Mouse (Mus musculus) heart, embryonic 12.5 days (tissue): ENCODE measurements around the gene Rnf5. TPM values are rescaled to one million over a fixed set of nuclear protein-coding genes. Genes with fewer than 3 reads are reported as not detected.
A peak's percentile ranks its signal among the peaks of the same experiment; 100 is the strongest.

Experiments used
- ATAC-seq: fragments of 200-750 bp; cut with Nextera tagmentation; 2 replicates; pipeline ENCODE4 v1.8.0; 2017; ENCODE audit warnings: moderate TSS enrichment, moderate library complexity; ENCODE audit not compliant: insufficient number of reproducible peaks, low FRiP score
- H3K27ac ChIP-seq: fragments of 300-500 bp; sonication (generic); 2 replicates; pipeline ENCODE4 v1.5.1; 2016; ENCODE audit warnings: mild to moderate bottlenecking, moderate library complexity; ENCODE audit not compliant: poor library complexity, severe bottlenecking
- H3K27me3 ChIP-seq: fragments of 300-500 bp; sonication (generic); replicated peaks from 2 replicates; pipeline ENCODE4 v1.6.1; 2016; ENCODE audit warnings: mild to moderate bottlenecking, moderate library complexity
- H3K36me3 ChIP-seq: fragments of 300-500 bp; sonication (generic); 2 replicates; pipeline ENCODE4 v1.6.1; 2016; ENCODE audit warnings: mild to moderate bottlenecking, moderate library complexity
- H3K4me1 ChIP-seq: fragments of 300-500 bp; sonication (generic); replicated peaks from 2 replicates; pipeline ENCODE4 v1.6.1; 2016; ENCODE audit warnings: mild to moderate bottlenecking
- H3K4me2 ChIP-seq: fragments of 300-500 bp; sonication (generic); 2 replicates; pipeline ENCODE4 v1.6.1; 2016; ENCODE audit warnings: mild to moderate bottlenecking, moderate library complexity
- H3K4me3 ChIP-seq: fragments of 300-500 bp; sonication (generic); 2 replicates; pipeline ENCODE4 v1.5.1; 2016; ENCODE audit warnings: mild to moderate bottlenecking
- H3K9ac ChIP-seq: fragments of 300-500 bp; sonication (generic); 2 replicates; pipeline ENCODE4 v1.6.1; 2016; ENCODE audit warnings: mild to moderate bottlenecking, moderate library complexity
- H3K9me3 ChIP-seq: fragments of 300-500 bp; sonication (generic); replicated peaks from 2 replicates; pipeline ENCODE4 v1.6.1; 2016; ENCODE audit warnings: mild to moderate bottlenecking, moderate library complexity
- WGBS: fragments of 180-500 bp; shearing (Covaris S2); methylation state at CpG from one replicate; pipeline ENCODE4 v1.1.7; 2016; 5-methylcytosine and 5-hydroxymethylcytosine counted together
- polyA plus RNA-seq: library from polyadenylated mRNA; unstranded; fragments of >200 nt; fragmentation: Nextera tagmentation; extraction: Ambion mirVana; gene quantifications from 2 replicates; pipeline ENCODE4 v1.2.1, GENCODE M21; 2016

Gene Rnf5
- polyA plus RNA-seq, 1 experiment from 2014 or later, result 123 TPM

GRCm38 (mm10) chr17:34631647-34632046 is 28.2 kb upstream of the Rnf5 start:
- WGBS, result 7% methylated on average over 12 of the region's 12 CpGs
- Histone ChIP-seq H3K9ac (peak overlapping the region; percentile 61; the same call in 1 of the 2 replicates), H3K27me3 (peaks cover 57% of the 10 kb centered on the region)

GRCm38 (mm10) chr17:34630761-34631301 is 27.3 kb upstream of the Rnf5 start:
- H3K27me3 ChIP-seq, result peaks cover 57% of the 10 kb centered on the region
- peak overlapping the region; percentile 57 for H3K4me2 ChIP-seq
- no peaks in the 10 kb centered on the region for H3K9me3 ChIP-seq
- peak overlapping the region; percentile 12; the same call in 1 of the 2 replicates for H3K9ac ChIP-seq
- peak overlapping the region; percentile 38 for H3K4me3 ChIP-seq
- 0 out of 2 replicates have a peak, but pooled peaks cover 2% of the 10 kb centered on the region for H3K36me3 ChIP-seq
- H3K4me1 ChIP-seq, result peaks cover 46% of the 10 kb centered on the region
- H3K27ac ChIP-seq, result no peak overlapping the region
- ATAC-seq, result no peak
- 2% methylated on average over 37 of the region's 48 CpGs for WGBS

More at GRCm38 (mm10) chr17:34631647-34632046, 28.2 kb upstream of the Rnf5 start:
- H3K4me3 ChIP-seq, result peak overlapping the region; percentile 42
- no peaks in the 10 kb centered on the region for H3K36me3 ChIP-seq
- no peak overlapping the region for H3K27ac ChIP-seq
- H3K4me1 ChIP-seq, result peaks cover 37% of the 10 kb centered on the region
- no peaks in the 10 kb centered on the region for H3K9me3 ChIP-seq
- no peak for ATAC-seq
- peak overlapping the region; percentile 71 for H3K4me2 ChIP-seq

GRCm38 (mm10) chr17:34629796-34630603 is 26.5 kb upstream of the Rnf5 start:
- Histone ChIP-seq H3K27ac (no peak overlapping the region), H3K4me1 (peaks cover 49% of the 10 kb centered on the region), H3K9me3 (no peaks in the 10 kb centered on the region), H3K36me3 (peaks cover 8% of the 10 kb centered on the region), H3K4me2 (peak overlapping the region; percentile 95; the same call in 1 of the 2 replicates), H3K9ac (no peak overlapping the region), H3K27me3 (peaks cover 57% of the 10 kb centered on the region), H3K4me3 (peak overlapping the region; percentile 38)
- no peak for ATAC-seq
- WGBS, result 16% methylated on average over 12 of the region's 12 CpGs

- H3K4me3 ChIP-seq, result peak within 1 kb of the TSS; percentile 88
- H3K9ac ChIP-seq, result peak within 1 kb of the TSS; percentile 86
- H3K27me3 ChIP-seq, result peaks cover 56% of the 10 kb centered on the region
- peaks cover 8% of the 10 kb centered on the region for H3K36me3 ChIP-seq
- H3K4me2 ChIP-seq, result peak within 1 kb of the TSS; percentile 95
- WGBS, result 3% methylated on average over 16 of the region's 16 CpGs
- no peaks in the 10 kb centered on the region for H3K9me3 ChIP-seq
- no peak for ATAC-seq
- peak within 1 kb of the TSS; percentile 97 for H3K27ac ChIP-seq
- H3K4me1 ChIP-seq, result peaks cover 49% of the 10 kb centered on the region
Measured at GRCm38 (mm10) chr17:34629221-34629751, 25.8 kb upstream of the Rnf5 start, which contains the start of gene Prrt1. Gene Prrt1 (plus strand): TSS chr17:34629533.

GRCm38 (mm10) chr17:34628644-34628967 is 25.1 kb upstream of the Rnf5 start:
- Histone ChIP-seq H3K4me1 (peaks cover 49% of the 10 kb centered on the region), H3K27ac (0 out of 2 replicates have a peak overlapping the region, but pooled peaks have one; percentile 97), H3K27me3 (peaks cover 49% of the 10 kb centered on the region), H3K4me3 (peak overlapping the region; percentile 88), H3K4me2 (peak overlapping the region; percentile 95), H3K9ac (peak overlapping the region; percentile 86), H3K9me3 (no peaks in the 10 kb centered on the region), H3K36me3 (peaks cover 14% of the 10 kb centered on the region)
- no peak for ATAC-seq
- WGBS, result 43% methylated on average over 5 of the region's 5 CpGs

GRCm38 (mm10) chr17:34627943-34628643 is 24.6 kb upstream of the Rnf5 start, which contains the start of gene Ppt2:
Gene Ppt2 (minus strand): TSS chr17:34628510.
- Histone ChIP-seq H3K27me3 (peaks cover 44% of the 10 kb centered on the region), H3K27ac (peak within 1 kb of the TSS; percentile 97), H3K4me3 (peak within 1 kb of the TSS; percentile 88), H3K9me3 (no peaks in the 10 kb centered on the region), H3K4me1 (peaks cover 49% of the 10 kb centered on the region), H3K9ac (peak within 1 kb of the TSS; percentile 86), H3K4me2 (peak within 1 kb of the TSS; percentile 95), H3K36me3 (peaks cover 19% of the 10 kb centered on the region)
- peak; percentile 0; the same call in 1 of the 2 replicates for ATAC-seq
- 3% methylated on average over 29 of the region's 29 CpGs for WGBS

- H3K4me1 ChIP-seq, result peaks cover 49% of the 10 kb centered on the region
- ATAC-seq, result peak; percentile 84
- peak overlapping the region; percentile 86 for H3K9ac ChIP-seq
- 0% methylated on average over 40 of the region's 45 CpGs for WGBS
- H3K4me2 ChIP-seq, result peak overlapping the region; percentile 95
- H3K36me3 ChIP-seq, result peaks cover 26% of the 10 kb centered on the region
- H3K9me3 ChIP-seq, result no peaks in the 10 kb centered on the region
- H3K4me3 ChIP-seq, result peak overlapping the region; percentile 88
- peak overlapping the region; percentile 97 for H3K27ac ChIP-seq
- H3K27me3 ChIP-seq, result peaks cover 37% of the 10 kb centered on the region
Measured at GRCm38 (mm10) chr17:34627093-34627942, 23.8 kb upstream of the Rnf5 start.

GRCm38 (mm10) chr17:34626773-34627092 is 23.2 kb upstream of the Rnf5 start:
- peak overlapping the region; percentile 95 for H3K4me2 ChIP-seq
- H3K27me3 ChIP-seq, result peaks cover 31% of the 10 kb centered on the region
- H3K4me1 ChIP-seq, result peaks cover 45% of the 10 kb centered on the region
- ATAC-seq, result peak; percentile 34; the same call in 1 of the 2 replicates
- under 1% methylated on average over 18 of the region's 18 CpGs for WGBS
- H3K4me3 ChIP-seq, result peak overlapping the region; percentile 88
- H3K9ac ChIP-seq, result peak overlapping the region; percentile 86
- H3K27ac ChIP-seq, result peak overlapping the region; percentile 97; the same call in 1 of the 2 replicates
- H3K9me3 ChIP-seq, result no peaks in the 10 kb centered on the region
- peaks cover 30% of the 10 kb centered on the region for H3K36me3 ChIP-seq

- ATAC-seq, result no peak
- H3K9me3 ChIP-seq, result no peaks in the 10 kb centered on the region
- H3K4me1 ChIP-seq, result peaks cover 41% of the 10 kb centered on the region
- peaks cover 36% of the 10 kb centered on the region for H3K36me3 ChIP-seq
- H3K4me2 ChIP-seq, result peak overlapping the region; percentile 95
- peak overlapping the region; percentile 88 for H3K4me3 ChIP-seq
- WGBS, result 47% methylated on average over 16 of the region's 16 CpGs
- peaks cover 26% of the 10 kb centered on the region for H3K27me3 ChIP-seq
- H3K9ac ChIP-seq, result peak overlapping the region; percentile 86
- H3K27ac ChIP-seq, result no peak overlapping the region
Measured at GRCm38 (mm10) chr17:34626062-34626772, 22.7 kb upstream of the Rnf5 start.

GRCm38 (mm10) chr17:34624981-34625380 is 21.5 kb upstream of the Rnf5 start:
- WGBS, result 99% methylated on average over 3 of the region's 3 CpGs
- Histone ChIP-seq H3K36me3 (peaks cover 41% of the 10 kb centered on the region), H3K4me1 (peaks cover 33% of the 10 kb centered on the region), H3K27ac (no peak overlapping the region), H3K9me3 (no peaks in the 10 kb centered on the region), H3K4me3 (no peak overlapping the region), H3K4me2 (no peak overlapping the region), H3K9ac (no peak overlapping the region), H3K27me3 (peaks cover 13% of the 10 kb centered on the region)
- no peak for ATAC-seq
